Mouse (Mus musculus): ENCODE data around the gene Zfp326. TPM values are rescaled to one million over a fixed set of nuclear protein-coding genes. Genes with fewer than 3 reads are reported as not detected.

The Zfp326 gene
- polyA plus RNA-seq, 1 experiment from 2014 or later, result 5.5 TPM

DNA sequence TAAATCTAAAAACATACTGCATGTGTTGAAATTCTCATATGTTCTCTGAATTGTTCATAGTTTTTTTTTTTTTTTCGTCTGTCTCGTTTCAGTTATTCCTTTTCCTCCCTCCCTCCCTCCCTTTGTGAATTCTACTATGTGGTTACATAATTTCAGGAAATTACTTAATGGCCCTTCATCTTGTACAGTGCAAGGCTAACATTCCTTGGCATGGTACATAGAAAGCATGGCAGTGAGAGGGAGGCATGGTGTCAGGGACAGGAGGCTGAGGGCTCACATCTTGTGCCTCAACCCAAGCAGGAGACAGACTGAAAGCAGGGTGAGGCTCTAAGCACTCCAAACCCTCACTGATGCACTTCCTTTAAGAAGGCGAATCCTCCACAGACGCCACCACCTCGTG is 32.8 kb downstream of the Zfp326 start:
- Histone ChIP-seq H3K4me2 (no peak overlapping the region), H3K36me3 (replicated peaks) (peaks cover 30% of the 10 kb centered on the region), H3K9ac (no peak overlapping the region), H3K27me3 (no peaks in the 10 kb centered on the region), H3K9me3 (replicated peaks) (no peaks in the 10 kb centered on the region), H3K4me3 (replicated peaks) (no peak overlapping the region), H3K4me1 (replicated peaks) (no peaks in the 10 kb centered on the region), H3K27ac (replicated peaks) (no peak overlapping the region)
- no peak for ATAC-seq (ENCODE audit: insufficient read depth)
- WGBS (ENCODE audit: insufficient replicate concordance), result 60% methylated on average over 5 of the region's 5 CpGs

DNA sequence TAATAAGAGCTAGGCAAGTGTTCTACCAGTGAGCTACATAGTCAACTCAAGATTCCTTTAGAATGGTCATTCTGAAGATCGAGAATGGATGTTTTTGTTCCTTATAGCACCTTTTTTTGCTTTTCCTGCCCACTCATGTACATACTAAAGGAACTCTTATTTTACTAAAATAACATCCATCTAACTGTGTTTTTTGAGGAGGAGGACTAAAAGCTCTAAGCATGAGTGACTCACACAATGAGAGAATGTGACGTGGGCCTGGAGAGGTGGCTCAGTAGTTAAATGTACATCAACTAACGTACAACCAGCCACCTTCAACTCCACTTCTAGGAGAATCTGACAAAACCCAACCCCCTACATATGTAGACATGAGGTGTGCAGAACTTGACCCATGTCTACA is 33.3 kb downstream of the Zfp326 start:
- H3K27ac ChIP-seq (replicated peaks), result no peak overlapping the region
- WGBS (ENCODE audit: insufficient replicate concordance), result 73% methylated on average over 3 of the region's 3 CpGs
- no peak overlapping the region for H3K4me3 ChIP-seq (replicated peaks)
- H3K36me3 ChIP-seq (replicated peaks), result peaks cover 31% of the 10 kb centered on the region
- no peaks in the 10 kb centered on the region for H3K27me3 ChIP-seq
- H3K9ac ChIP-seq, result no peak overlapping the region
- H3K4me1 ChIP-seq (replicated peaks), result no peaks in the 10 kb centered on the region
- H3K4me2 ChIP-seq, result no peak overlapping the region
- no peaks in the 10 kb centered on the region for H3K9me3 ChIP-seq (replicated peaks)
- ATAC-seq (ENCODE audit: insufficient read depth), result no peak

DNA sequence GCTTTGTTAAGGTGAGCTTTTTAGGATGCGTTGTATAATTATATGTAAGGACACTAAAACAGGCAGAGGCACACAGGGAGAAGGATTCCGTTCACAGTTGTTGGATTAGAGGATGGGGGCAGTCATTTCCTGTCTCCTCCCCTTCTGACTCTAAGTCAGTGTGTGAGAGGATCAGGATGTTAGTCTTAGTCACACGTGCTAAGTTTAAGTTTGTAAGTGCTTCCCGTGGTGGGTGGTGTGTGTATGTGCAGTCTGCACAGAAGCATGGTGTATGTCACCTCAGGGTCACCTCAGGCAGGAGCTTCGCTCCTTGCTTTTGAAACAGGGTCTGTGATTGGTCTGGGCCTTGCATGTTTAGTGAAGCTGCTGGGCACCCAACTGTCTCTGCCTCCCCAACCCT is 35.1 kb downstream of the Zfp326 start:
- no peak overlapping the region for H3K9ac ChIP-seq
- ATAC-seq (ENCODE audit: insufficient read depth), result no peak
- no peaks in the 10 kb centered on the region for H3K27me3 ChIP-seq
- H3K4me2 ChIP-seq, result no peak overlapping the region
- H3K4me1 ChIP-seq (replicated peaks), result no peaks in the 10 kb centered on the region
- WGBS (ENCODE audit: insufficient replicate concordance), result 53% methylated on average over 5 of the region's 5 CpGs
- H3K9me3 ChIP-seq (replicated peaks), result no peaks in the 10 kb centered on the region
- no peak overlapping the region for H3K27ac ChIP-seq (replicated peaks)
- peaks cover 35% of the 10 kb centered on the region for H3K36me3 ChIP-seq (replicated peaks)
- H3K4me3 ChIP-seq (replicated peaks), result no peak overlapping the region

DNA sequence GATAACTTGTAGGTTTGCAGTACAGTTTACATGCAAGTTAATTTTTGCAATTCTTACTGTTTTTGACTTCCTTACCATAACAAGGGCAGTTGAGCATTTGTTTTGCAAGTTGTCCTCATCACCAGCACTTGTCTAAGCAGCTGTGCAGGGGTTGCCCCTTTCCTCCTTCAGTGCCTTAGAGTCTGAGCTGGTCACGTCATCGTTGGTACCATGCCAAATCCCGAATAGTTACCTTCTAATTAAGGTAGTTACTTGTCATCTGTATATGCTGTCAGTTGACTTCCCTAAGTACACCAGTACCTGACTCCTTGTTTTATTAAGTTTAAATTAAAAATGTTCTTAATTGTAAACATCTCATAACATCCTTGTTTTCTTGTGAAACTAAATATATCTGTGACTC is 41.0 kb downstream of the Zfp326 start:
- Histone ChIP-seq H3K27ac (replicated peaks) (no peak overlapping the region), H3K4me2 (no peak overlapping the region), H3K9me3 (replicated peaks) (no peaks in the 10 kb centered on the region), H3K4me1 (replicated peaks) (no peaks in the 10 kb centered on the region), H3K9ac (no peak overlapping the region), H3K36me3 (replicated peaks) (peaks cover 9% of the 10 kb centered on the region; the same call in 1 of the 2 replicates), H3K4me3 (replicated peaks) (no peak overlapping the region), H3K27me3 (no peaks in the 10 kb centered on the region)
- no peak for ATAC-seq (ENCODE audit: insufficient read depth)
- WGBS (ENCODE audit: insufficient replicate concordance), result 71% methylated on average over 3 of the region's 3 CpGs

DNA sequence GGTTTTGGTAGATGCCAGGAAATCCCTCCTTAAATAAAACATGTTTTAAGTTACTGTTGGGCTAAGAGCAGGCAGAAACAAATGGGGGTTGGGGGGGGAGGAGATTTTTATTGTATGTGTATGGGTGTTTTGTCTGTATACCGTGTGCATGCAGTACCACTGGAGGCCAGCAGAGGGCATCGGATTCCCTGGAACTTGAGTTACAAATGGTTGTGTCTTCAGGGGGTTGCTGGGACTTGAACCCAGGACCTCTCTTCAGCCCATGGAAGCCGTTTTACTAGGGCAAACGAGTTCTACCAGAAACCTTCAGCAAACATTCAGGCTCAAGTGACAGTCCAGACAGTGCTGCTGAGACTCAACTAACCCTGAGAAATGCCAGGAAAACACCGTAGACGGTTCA is 41.9 kb downstream of the Zfp326 start:
- no peaks in the 10 kb centered on the region for H3K4me1 ChIP-seq (replicated peaks)
- H3K27me3 ChIP-seq, result no peaks in the 10 kb centered on the region
- peaks cover 9% of the 10 kb centered on the region; the same call in 1 of the 2 replicates for H3K36me3 ChIP-seq (replicated peaks)
- no peak for ATAC-seq (ENCODE audit: insufficient read depth)
- H3K4me2 ChIP-seq, result no peak overlapping the region
- 63% methylated on average over 6 of the region's 6 CpGs for WGBS (ENCODE audit: insufficient replicate concordance)
- no peak overlapping the region for H3K27ac ChIP-seq (replicated peaks)
- no peak overlapping the region for H3K9ac ChIP-seq
- no peaks in the 10 kb centered on the region for H3K9me3 ChIP-seq (replicated peaks)
- H3K4me3 ChIP-seq (replicated peaks), result no peak overlapping the region

DNA sequence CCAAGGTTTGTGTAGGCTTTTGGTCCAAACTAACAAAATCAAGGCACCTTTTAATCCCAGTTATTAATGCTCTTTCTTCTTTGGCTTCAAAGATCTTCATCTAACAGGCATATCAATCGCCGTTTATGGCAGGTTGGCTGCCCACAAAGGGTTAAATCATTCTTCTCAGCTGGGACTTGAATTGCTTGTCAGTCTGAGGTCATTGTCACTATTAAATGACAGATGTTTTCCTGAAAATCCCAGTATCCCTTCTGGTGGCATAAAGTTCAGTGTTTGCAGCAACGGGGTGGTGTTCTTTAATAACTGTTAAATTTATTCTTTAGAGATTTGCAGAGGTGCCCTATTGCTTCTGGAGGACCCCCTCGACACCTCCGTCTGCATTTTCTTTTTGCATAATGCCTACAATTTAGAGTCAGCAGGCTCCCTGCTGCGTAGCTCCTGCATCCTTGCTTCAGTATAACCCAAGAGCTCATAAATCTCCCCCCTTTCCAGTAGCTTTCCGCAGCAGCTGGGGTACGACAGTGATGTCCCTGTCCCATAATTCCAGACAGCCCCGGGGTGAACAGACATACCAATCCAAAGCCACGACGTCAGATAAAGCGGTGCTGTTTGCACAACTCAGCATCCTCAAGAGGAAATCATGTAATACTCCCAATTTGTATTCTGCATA is 46.6 kb downstream of the Zfp326 start:
- 70% methylated on average over 12 of the region's 12 CpGs for WGBS (ENCODE audit: insufficient replicate concordance)
- Histone ChIP-seq H3K27ac (replicated peaks) (no peak overlapping the region), H3K4me1 (replicated peaks) (no peaks in the 10 kb centered on the region), H3K9me3 (replicated peaks) (no peaks in the 10 kb centered on the region), H3K4me2 (no peak overlapping the region), H3K9ac (no peak overlapping the region), H3K4me3 (replicated peaks) (no peak overlapping the region), H3K36me3 (replicated peaks) (no peaks in the 10 kb centered on the region), H3K27me3 (no peaks in the 10 kb centered on the region)
- ATAC-seq (ENCODE audit: insufficient read depth), result no peak

DNA sequence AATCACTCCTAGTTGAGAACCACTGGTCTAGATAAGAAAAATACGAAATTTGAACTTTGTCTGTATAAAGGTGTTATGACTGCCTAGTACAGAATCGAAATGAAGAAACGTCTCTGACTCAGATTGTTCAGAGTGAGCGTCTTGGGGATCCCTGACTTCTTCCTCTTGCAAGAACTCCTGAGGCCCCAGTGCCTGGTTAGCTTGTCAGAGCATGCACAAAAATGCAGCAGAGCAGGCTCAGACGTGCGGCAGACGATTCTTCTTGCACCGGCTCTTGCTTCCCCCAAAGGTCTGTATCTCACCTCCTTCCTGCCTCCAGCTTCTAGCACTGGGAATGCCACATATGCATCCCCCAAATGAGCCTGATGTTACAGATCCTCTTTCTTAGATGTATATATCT is 48.0 kb downstream of the Zfp326 start:
- Histone ChIP-seq H3K27ac (replicated peaks) (no peak overlapping the region), H3K4me1 (replicated peaks) (no peaks in the 10 kb centered on the region), H3K36me3 (replicated peaks) (no peaks in the 10 kb centered on the region), H3K4me3 (replicated peaks) (no peak overlapping the region), H3K9ac (no peak overlapping the region), H3K4me2 (no peak overlapping the region), H3K27me3 (no peaks in the 10 kb centered on the region), H3K9me3 (replicated peaks) (no peaks in the 10 kb centered on the region)
- WGBS (ENCODE audit: insufficient replicate concordance), result 69% methylated on average over 8 of the region's 8 CpGs
- ATAC-seq (ENCODE audit: insufficient read depth), result no peak

DNA sequence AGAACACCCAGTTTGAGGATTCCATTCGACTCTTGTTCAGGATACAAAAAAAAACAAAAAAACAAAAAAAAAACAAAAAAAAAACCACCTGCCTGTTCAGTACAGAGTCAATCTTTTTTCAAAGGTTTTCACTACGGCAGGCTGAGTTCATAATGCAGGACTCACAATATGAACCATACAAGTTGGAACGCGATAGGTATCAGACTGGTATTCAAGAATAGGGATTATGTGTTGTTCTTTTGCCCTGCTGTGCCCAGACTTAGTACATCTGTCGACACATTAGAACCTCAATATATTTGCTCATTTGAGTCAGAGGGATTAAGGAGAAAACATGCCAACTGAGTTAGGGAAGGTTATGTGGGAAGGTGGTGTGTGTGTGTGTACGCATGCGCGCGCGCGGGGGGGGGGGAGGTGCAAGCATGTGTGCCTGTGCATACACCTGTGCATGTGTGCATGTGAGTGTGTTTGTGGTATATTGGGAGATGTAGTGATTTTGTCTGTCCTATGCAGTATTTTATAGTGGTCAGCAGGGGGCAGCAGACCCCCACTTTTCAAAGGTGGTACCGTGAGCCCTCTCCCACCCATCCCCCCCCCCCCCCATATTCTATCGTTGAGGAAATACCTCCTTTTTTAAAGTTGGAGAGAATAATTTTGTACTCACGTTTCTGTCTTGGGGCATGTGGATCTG is 49.3 kb downstream of the Zfp326 start:
- Histone ChIP-seq H3K9ac (no peak overlapping the region), H3K36me3 (replicated peaks) (no peaks in the 10 kb centered on the region), H3K4me3 (replicated peaks) (no peak overlapping the region), H3K9me3 (replicated peaks) (no peaks in the 10 kb centered on the region), H3K4me1 (replicated peaks) (no peaks in the 10 kb centered on the region), H3K4me2 (no peak overlapping the region), H3K27ac (replicated peaks) (no peak overlapping the region), H3K27me3 (no peaks in the 10 kb centered on the region)
- ATAC-seq (ENCODE audit: insufficient read depth), result no peak
- 56% methylated on average over 14 of the region's 14 CpGs for WGBS (ENCODE audit: insufficient replicate concordance)

DNA sequence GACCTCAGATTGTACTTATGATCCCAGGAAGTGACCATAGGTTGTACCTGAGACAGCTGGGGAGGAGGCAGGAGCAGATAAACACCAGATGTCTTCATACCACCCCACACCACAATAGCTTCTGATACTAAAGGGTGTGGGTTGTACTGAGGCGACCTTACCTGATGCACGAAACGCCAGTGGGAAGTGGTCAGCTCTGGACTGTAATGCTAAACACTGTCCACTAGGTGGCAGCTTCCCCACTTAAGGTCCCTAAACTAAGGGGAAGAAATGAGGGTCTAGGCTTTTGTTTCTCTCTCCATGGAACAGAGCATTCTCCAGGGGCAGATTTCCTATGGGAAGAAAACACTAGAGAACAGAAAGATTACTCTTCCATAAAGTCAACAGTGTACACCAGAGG is 53.9 kb downstream of the Zfp326 start:
- Histone ChIP-seq H3K9me3 (replicated peaks) (0 out of 2 replicates have a peak, but pooled peaks cover 3% of the 10 kb centered on the region), H3K4me1 (replicated peaks) (no peaks in the 10 kb centered on the region), H3K9ac (no peak overlapping the region), H3K27me3 (no peaks in the 10 kb centered on the region), H3K4me2 (no peak overlapping the region), H3K27ac (replicated peaks) (no peak overlapping the region), H3K4me3 (replicated peaks) (no peak overlapping the region), H3K36me3 (replicated peaks) (no peaks in the 10 kb centered on the region)
- WGBS (ENCODE audit: insufficient replicate concordance), result 19% methylated on average over 3 of the region's 3 CpGs
- ATAC-seq (ENCODE audit: insufficient read depth), result no peak

DNA sequence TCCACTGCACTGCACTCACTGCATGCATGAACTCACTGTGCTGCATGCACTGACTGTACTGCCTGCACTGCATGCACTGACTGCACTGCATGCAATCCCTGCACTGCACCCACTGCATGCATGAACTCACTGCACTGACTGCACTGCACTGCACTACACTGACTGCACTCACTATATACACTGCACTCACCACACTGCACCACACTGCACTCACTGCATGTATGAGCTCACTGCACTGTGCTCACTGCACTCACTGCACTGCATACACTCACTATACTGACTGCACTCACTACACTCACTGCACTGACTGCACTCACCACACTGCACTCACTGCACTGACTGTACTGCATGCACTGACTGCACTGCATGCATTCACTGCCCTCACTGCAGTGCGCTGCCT is 56.0 kb downstream of the Zfp326 start:
- Histone ChIP-seq H3K9me3 (replicated peaks) (0 out of 2 replicates have a peak, but pooled peaks cover 3% of the 10 kb centered on the region), H3K4me3 (replicated peaks) (no peak overlapping the region), H3K4me2 (no peak overlapping the region), H3K36me3 (replicated peaks) (no peaks in the 10 kb centered on the region), H3K27ac (replicated peaks) (no peak overlapping the region), H3K9ac (no peak overlapping the region), H3K4me1 (replicated peaks) (no peaks in the 10 kb centered on the region), H3K27me3 (no peaks in the 10 kb centered on the region)
- no peak for ATAC-seq (ENCODE audit: insufficient read depth)
- 85% methylated on average over 1 of the region's 1 CpGs for WGBS (ENCODE audit: insufficient replicate concordance)

DNA sequence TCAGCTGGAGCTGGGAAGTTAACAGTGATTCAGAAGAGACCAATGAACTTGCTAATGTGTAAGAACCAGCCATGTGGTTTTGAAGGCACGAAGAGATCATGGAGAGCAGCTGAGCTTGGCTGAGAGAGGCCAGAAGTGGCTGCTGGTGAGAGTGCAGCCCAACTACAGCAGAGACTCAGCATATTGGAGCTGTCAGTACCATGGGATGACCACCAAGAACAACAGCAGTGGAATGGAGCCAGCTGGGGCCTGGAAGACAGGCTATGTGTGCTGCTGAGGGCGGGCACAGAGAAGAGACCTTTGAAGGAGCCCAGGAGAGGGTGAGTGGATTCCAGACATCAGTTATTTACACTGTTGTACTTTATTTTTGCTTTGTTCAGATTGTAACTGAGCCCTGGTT is 65.6 kb downstream of the Zfp326 start:
- no peak overlapping the region for H3K9ac ChIP-seq
- no peak overlapping the region for H3K4me2 ChIP-seq
- H3K27me3 ChIP-seq, result no peaks in the 10 kb centered on the region
- H3K9me3 ChIP-seq (replicated peaks), result 0 out of 2 replicates have a peak, but pooled peaks cover 3% of the 10 kb centered on the region
- H3K27ac ChIP-seq (replicated peaks), result no peak overlapping the region
- ATAC-seq (ENCODE audit: insufficient read depth), result no peak
- 63% methylated on average over 2 of the region's 2 CpGs for WGBS (ENCODE audit: insufficient replicate concordance)
- no peaks in the 10 kb centered on the region for H3K36me3 ChIP-seq (replicated peaks)
- no peaks in the 10 kb centered on the region for H3K4me1 ChIP-seq (replicated peaks)
- H3K4me3 ChIP-seq (replicated peaks), result no peak overlapping the region
